Mouse (Mus musculus) spleen, adult 2 months (tissue): ENCODE data around the gene Polg2.

Experiments used
- CTCF ChIP-seq: fragments of 200-500 bp; IDR thresholded peaks from 2 replicates; pipeline ENCODE4 v1.5.1; 2011; ENCODE audit warnings: mild to moderate bottlenecking, inconsistent platforms; ENCODE audit not compliant: insufficient read depth, insufficient read length, insufficient replicate concordance; ENCODE audit errors: extremely low read depth
- POLR2A ChIP-seq: fragments of 200-500 bp; IDR thresholded peaks from 2 replicates; pipeline ENCODE4 v1.6.1; 2011; ENCODE audit warnings: low read depth, low read length, inconsistent platforms

- TF ChIP-seq CTCF (no peak), POLR2A (no peak)
These were observed 36.4 kb upstream of the Polg2 start for GRCm38 (mm10) chr11:106815761-106816160.
